Mouse (Mus musculus) B cell, adult (primary cell): ENCODE results near the gene Il4. TPM values are rescaled to one million over a fixed set of nuclear protein-coding genes. Genes with fewer than 3 reads are reported as not detected.

ENCODE experiments used
- total RNA-seq: library from RNA; stranded (reverse); gene quantifications from 4 replicates; pipeline ENCODE4 v1.2.4, GENCODE M21; 2023; ENCODE audit not compliant: inconsistent age

Gene Il4
- total RNA-seq = not detected in 4 replicates

GRCm38 (mm10) chr11:53618619-53619198 lies at the start of gene Il4:
Gene Il4 (minus strand): TSS chr11:53618669.

GRCm38 (mm10) chr11:53634556-53634955 lies 16.1 kb upstream of the Il4 start, which contains the start of gene Il13:
Gene Il13 (minus strand): TSS chr11:53634702.

GRCm38 (mm10) chr11:53567224-53568014 lies 51.0 kb downstream of the Il4 start, which contains the start of gene Kif3a:
Gene Kif3a (plus strand): TSS chr11:53567379.

Other genes starting within 250 kb of the Il4 start
- gene Leap2, start 195.5 kb downstream of the Il4 start, total RNA-seq = not detected in 4 replicates
- gene Uqcrq, start 187.8 kb downstream of the Il4 start, total RNA-seq = 138 to 153 TPM (median 150 TPM) in 4 replicates
- gene Gdf9, start 187.6 kb downstream of the Il4 start, total RNA-seq = 0.39 to 0.94 TPM (median 0.77 TPM) in 4 replicates
- not detected in 4 replicates for gene Gm10447, start 161.6 kb downstream of the Il4 start, total RNA-seq
- gene Shroom1, start 161.5 kb downstream of the Il4 start, total RNA-seq = not detected in 4 replicates
- not detected in 4 replicates for gene Gm9837, start 148.2 kb downstream of the Il4 start, total RNA-seq
- gene Gm9945, start 138.5 kb downstream of the Il4 start, total RNA-seq = not detected in 4 replicates
- gene Sowaha, start 138.4 kb downstream of the Il4 start, total RNA-seq = not detected in 4 replicates
- 0.22 to 0.54 TPM in 2 of 4 replicates, not detected in the others for gene Sept8, start 99.4 kb downstream of the Il4 start, total RNA-seq
- gene Kif3a, start 51.3 kb downstream of the Il4 start, total RNA-seq = 3.0 to 8.7 TPM (median 6.1 TPM) in 4 replicates
- gene Il13, start 16.0 kb upstream of the Il4 start, total RNA-seq = not detected in 4 replicates
- 27.9 to 36.2 TPM (median 28.8 TPM) in 4 replicates for gene Rad50, start 88.7 kb upstream of the Il4 start, total RNA-seq
- not detected in 4 replicates for gene Il5, start 102.1 kb upstream of the Il4 start, total RNA-seq
- gene Irf1, start 151.3 kb upstream of the Il4 start, total RNA-seq = 171 to 209 TPM (median 184 TPM) in 4 replicates
- not detected in 4 replicates for gene Gm17334, start 154.5 kb upstream of the Il4 start, total RNA-seq
- gene Gm12216, start 240.6 kb upstream of the Il4 start, total RNA-seq = 4.3 to 6.7 TPM (median 5.4 TPM) in 4 replicates